Comparison of ENCODE assay signal across 25 mouse cellular contexts in the genomic region with DNA sequence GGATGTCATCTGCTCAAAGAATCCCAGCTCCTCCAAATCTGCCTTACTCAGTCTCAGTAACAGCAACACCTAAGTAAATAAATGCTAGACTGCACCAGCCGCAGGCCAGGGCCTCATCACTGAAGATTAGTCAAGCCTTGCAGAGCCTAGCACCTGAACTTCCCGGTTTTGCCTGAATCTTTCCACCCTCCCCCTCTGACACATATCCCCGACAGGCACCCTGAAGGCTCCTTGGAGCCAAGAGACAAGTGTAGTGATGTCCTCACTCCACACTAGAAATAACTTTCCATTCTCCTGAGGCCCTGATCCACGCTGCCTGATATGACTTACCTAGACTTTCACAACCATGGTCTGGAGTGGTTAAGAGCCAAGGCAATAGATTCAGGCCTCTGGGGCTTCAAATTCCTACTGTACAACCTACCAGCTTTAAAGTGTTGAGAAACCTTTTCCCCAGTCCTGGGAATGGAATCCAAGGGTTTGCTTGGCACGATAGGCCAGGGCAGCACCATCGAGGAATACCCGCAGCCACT. TPM values are rescaled to one million over a fixed set of nuclear protein-coding genes. Genes with fewer than 3 reads are reported as not detected.
DNase-seq lines count a peak whose midpoint lies in the region; ATAC-seq and TF ChIP-seq lines count a peak whose summit lies in the region.
"Had no signal": no experiment of that assay in that cellular context is flagged by ENCODE, and none has a peak within 500 bp of the region (broad histone marks: within the 10 kb centered on the region; RNA-seq: fewer than 3 reads in every experiment).

No protein-coding gene starts in this region.

- DNase-seq in forebrain, embryonic 11.5 days (ENCODE audit: low spot score), result peak; percentile 33
- DNase-seq in forebrain, embryonic 14.5 days (ENCODE audit: low spot score), result no peak
- DNase-seq in intestine, embryonic 14.5 days (ENCODE audit: low spot score), result peak; percentile 44
- DNase-seq in Patski (ENCODE audit: low read depth, low spot score), result peak; percentile 12
- peak; percentile 68 for DNase-seq in gonadal fat pad, adult 2 months (ENCODE audit: low read depth)
- DNase-seq: adrenal gland, adult 2 months; adrenal gland, postnatal 36 days; cerebellum, adult 11 months; cerebellum, adult 2 months; cerebellum, adult 9-11 months; cerebellum, postnatal 25 days; forebrain, postnatal 0 days; gastrocnemius, adult 2 months; gastrocnemius, postnatal 14 days; kidney, adult 2 months had no signal

- H3K4me1 ChIP-seq in forebrain, embryonic 11.5 days (replicated peaks; ENCODE audit: control insufficient read depth, insufficient read depth, low read length), result peaks cover 11% of the 10 kb centered on the region; the same call in 1 of the 2 replicates
- 0 out of 2 replicates have a peak, but pooled peaks cover 2% of the 10 kb centered on the region for H3K4me1 ChIP-seq in forebrain, embryonic 14.5 days (ENCODE audit: control insufficient read depth, insufficient read depth, low read length)
- peaks cover 17% of the 10 kb centered on the region for H3K4me1 ChIP-seq in intestine, embryonic 14.5 days (replicated peaks; ENCODE audit: control insufficient read depth, insufficient read depth, low read length)
- peaks cover 3% of the 10 kb centered on the region; the same call in 1 of the 2 replicates for H3K4me1 ChIP-seq in intestine, embryonic 15.5 days (replicated peaks)

- POLR2A ChIA-PET in Patski (lab: Charles Lee), result no interaction called here

- no peak for ATAC-seq in forebrain, embryonic 11.5 days (replicated peaks; ENCODE audit: low FRiP score)
- ATAC-seq in forebrain, embryonic 14.5 days, result no peak
- no peak for ATAC-seq in intestine, embryonic 14.5 days (replicated peaks; ENCODE audit: low FRiP score, low TSS enrichment, low read depth)
- no peak for ATAC-seq in intestine, embryonic 15.5 days
- ATAC-seq in Patski, result peak; percentile 46
- ATAC-seq in inflammation-experienced regulatory T-cells, adult 6 months, result no peak
- ATAC-seq: CD4-positive, CD25-positive, alpha-beta regulatory T cell, adult 4 months; forebrain, embryonic 13.5 days; forebrain, postnatal 0 days; intestine, postnatal 0 days had no signal

- H3K9me3 ChIP-seq in forebrain, embryonic 11.5 days (ENCODE audit: control insufficient read depth, low read length), result no peaks in the 10 kb centered on the region
- no peaks in the 10 kb centered on the region for H3K9me3 ChIP-seq in forebrain, embryonic 14.5 days (replicated peaks; ENCODE audit: control insufficient read depth, low read length)
- no peaks in the 10 kb centered on the region for H3K9me3 ChIP-seq in intestine, embryonic 14.5 days (ENCODE audit: control insufficient read depth, low read length)
- no peaks in the 10 kb centered on the region for H3K9me3 ChIP-seq in intestine, embryonic 15.5 days
- H3K9me3 ChIP-seq: embryonic facial prominence, embryonic 12.5 days; embryonic facial prominence, embryonic 15.5 days; forebrain, embryonic 13.5 days; heart, embryonic 13.5 days; hindbrain, embryonic 12.5 days; hindbrain, embryonic 15.5 days had no signal

- no peak for TF ChIP-seq CTCF in Patski (IDR thresholded peaks at IDR 0.05)

- H3K27ac ChIP-seq in forebrain, embryonic 11.5 days (ENCODE audit: low read depth, low read length), result no peak overlapping the region
- H3K27ac ChIP-seq in forebrain, embryonic 14.5 days (ENCODE audit: low read depth, low read length), result no peak overlapping the region
- H3K27ac ChIP-seq in intestine, embryonic 14.5 days (ENCODE audit: low read depth), result no peak overlapping the region
- no peak overlapping the region for H3K27ac ChIP-seq in intestine, embryonic 15.5 days
- H3K27ac ChIP-seq: embryonic facial prominence, embryonic 12.5 days; embryonic facial prominence, embryonic 15.5 days; forebrain, embryonic 13.5 days; gastrocnemius, adult 2 months; heart, embryonic 13.5 days; hindbrain, embryonic 12.5 days; hindbrain, embryonic 15.5 days had no signal

- H3K4me2 ChIP-seq in forebrain, embryonic 11.5 days (ENCODE audit: low read depth, low read length, severe bottlenecking), result no peak overlapping the region
- no peak overlapping the region for H3K4me2 ChIP-seq in forebrain, embryonic 14.5 days (ENCODE audit: low read length)
- no peak overlapping the region for H3K4me2 ChIP-seq in intestine, embryonic 14.5 days (ENCODE audit: low read length)
- H3K4me2 ChIP-seq in intestine, embryonic 15.5 days (replicated peaks), result no peak overlapping the region
- H3K4me2 ChIP-seq: embryonic facial prominence, embryonic 12.5 days; embryonic facial prominence, embryonic 15.5 days; forebrain, embryonic 13.5 days; heart, embryonic 13.5 days; hindbrain, embryonic 12.5 days; hindbrain, embryonic 15.5 days had no signal

- no peaks in the 10 kb centered on the region; the same call in 1 of the 2 replicates for H3K27me3 ChIP-seq in forebrain, embryonic 11.5 days (ENCODE audit: control insufficient read depth, insufficient read depth, low read length)
- H3K27me3 ChIP-seq in forebrain, embryonic 14.5 days (replicated peaks; ENCODE audit: control insufficient read depth, insufficient read depth, low read length), result no peaks in the 10 kb centered on the region
- H3K27me3 ChIP-seq in intestine, embryonic 14.5 days (replicated peaks; ENCODE audit: control insufficient read depth, insufficient read depth, low read length), result 0 out of 2 replicates have a peak, but pooled peaks cover 3% of the 10 kb centered on the region
- no peaks in the 10 kb centered on the region for H3K27me3 ChIP-seq in intestine, embryonic 15.5 days (replicated peaks)
- H3K27me3 ChIP-seq in Patski, result peaks cover 21% of the 10 kb centered on the region
- H3K27me3 ChIP-seq: embryonic facial prominence, embryonic 15.5 days; hindbrain, embryonic 15.5 days had no signal

- no peaks in the 10 kb centered on the region for H3K36me3 ChIP-seq in forebrain, embryonic 11.5 days (ENCODE audit: control insufficient read depth, insufficient read depth, low read length)
- no peaks in the 10 kb centered on the region for H3K36me3 ChIP-seq in forebrain, embryonic 14.5 days (ENCODE audit: control insufficient read depth, insufficient read depth, low read length)
- no peaks in the 10 kb centered on the region for H3K36me3 ChIP-seq in intestine, embryonic 14.5 days (ENCODE audit: control insufficient read depth, insufficient read depth, low read length)
- no peaks in the 10 kb centered on the region for H3K36me3 ChIP-seq in intestine, embryonic 15.5 days
- H3K36me3 ChIP-seq: embryonic facial prominence, embryonic 12.5 days; embryonic facial prominence, embryonic 15.5 days; heart, embryonic 13.5 days; hindbrain, embryonic 12.5 days; hindbrain, embryonic 15.5 days had no signal

- no peak overlapping the region for H3K4me3 ChIP-seq in forebrain, embryonic 11.5 days (ENCODE audit: low read depth, low read length)
- no peak overlapping the region for H3K4me3 ChIP-seq in forebrain, embryonic 14.5 days (ENCODE audit: low read depth, low read length)
- H3K4me3 ChIP-seq in intestine, embryonic 14.5 days (ENCODE audit: low read depth, low read length), result no peak overlapping the region
- no peak overlapping the region for H3K4me3 ChIP-seq in intestine, embryonic 15.5 days (replicated peaks)
- H3K4me3 ChIP-seq: embryonic facial prominence, embryonic 12.5 days; embryonic facial prominence, embryonic 15.5 days; forebrain, embryonic 13.5 days; gastrocnemius, adult 2 months; heart, embryonic 13.5 days; hindbrain, embryonic 12.5 days; hindbrain, embryonic 15.5 days had no signal

- in situ Hi-C loops in Patski (cut with MboI; ENCODE audit: low pct_unique_long_range_greater_than_20kb), result no loop called here

- H3K9ac ChIP-seq in forebrain, embryonic 11.5 days (ENCODE audit: low read length), result no peak overlapping the region
- H3K9ac ChIP-seq in forebrain, embryonic 14.5 days (ENCODE audit: low read length), result no peak overlapping the region
- no peak overlapping the region for H3K9ac ChIP-seq in intestine, embryonic 14.5 days (ENCODE audit: low read length)
- H3K9ac ChIP-seq in intestine, embryonic 15.5 days, result no peak overlapping the region
- H3K9ac ChIP-seq: embryonic facial prominence, embryonic 12.5 days; embryonic facial prominence, embryonic 15.5 days; forebrain, embryonic 13.5 days; forebrain, postnatal 0 days; heart, embryonic 13.5 days; hindbrain, embryonic 12.5 days; hindbrain, embryonic 15.5 days had no signal

- CTCF ChIA-PET in Patski (lab: Charles Lee), result interaction anchor here (0.8 to 1.7 kb wide), 3 partner anchors 10 to 14 kb away, joined by 4 read pairs; no protein-coding TSS in a partner anchor

- WGBS in forebrain, embryonic 11.5 days, result 80% methylated on average over 7 of the region's 7 CpGs
- 93% methylated on average over 7 of the region's 7 CpGs for WGBS in forebrain, embryonic 14.5 days
- WGBS in intestine, embryonic 14.5 days, result 76% methylated on average over 7 of the region's 7 CpGs
- WGBS in intestine, embryonic 15.5 days, result 80% methylated on average over 7 of the region's 7 CpGs

RNA-seq across cellular contexts. Expression of a gene that starts 21.7 kb away (rescaled TPM):
- 102 and 107 TPM in 2 replicates for polyA plus RNA-seq in forebrain, embryonic 11.5 days (2014; fragmentation: Nextera tagmentation; extraction: Ambion mirVana)
- 27.2 and 33.6 TPM in 2 replicates for polyA plus RNA-seq in forebrain, embryonic 14.5 days (2014; fragmentation: Nextera tagmentation; extraction: Ambion mirVana)
- polyA plus RNA-seq in intestine, embryonic 14.5 days (2014; fragmentation: Nextera tagmentation; extraction: Ambion mirVana), result 102 and 108 TPM in 2 replicates
- polyA plus RNA-seq in intestine, embryonic 15.5 days (2015; fragmentation: Nextera tagmentation; extraction: Ambion mirVana), result 93.8 and 109 TPM in 2 replicates
- 0.23 TPM for polyA plus RNA-seq in Patski (2021)
- 37.3 and 42.9 TPM in 2 replicates for polyA plus RNA-seq in gonadal fat pad, adult 2 months (2012; rRNA removed)
- polyA plus RNA-seq in inflammation-experienced regulatory T-cells, adult 6 months (2017; shearing (Covaris generic)), result 10 to 100 TPM in 1 of 3 experiments, 1 to 10 TPM in 2; 2.0 to 10.9 (median 7.8) TPM

RNA-seq across cellular contexts. Expression of a gene that starts 53.7 kb away (rescaled TPM):
- polyA plus RNA-seq in forebrain, embryonic 11.5 days (2014; fragmentation: Nextera tagmentation; extraction: Ambion mirVana), result 1.3 and 1.4 TPM in 2 replicates
- 0.77 and 1.3 TPM in 2 replicates for polyA plus RNA-seq in forebrain, embryonic 14.5 days (2014; fragmentation: Nextera tagmentation; extraction: Ambion mirVana)
- polyA plus RNA-seq in intestine, embryonic 14.5 days (2014; fragmentation: Nextera tagmentation; extraction: Ambion mirVana), result 3.5 and 3.9 TPM in 2 replicates
- polyA plus RNA-seq in intestine, embryonic 15.5 days (2015; fragmentation: Nextera tagmentation; extraction: Ambion mirVana), result 2.8 and 3.2 TPM in 2 replicates
- 23.1 TPM for polyA plus RNA-seq in Patski (2021)
- polyA plus RNA-seq in gonadal fat pad, adult 2 months (2012; rRNA removed), result 2.7 and 3.1 TPM in 2 replicates
- polyA plus RNA-seq in inflammation-experienced regulatory T-cells, adult 6 months (2017; shearing (Covaris generic)), result 1 to 10 TPM; 1.5 to 2.9 (median 2.1) TPM
